Mouse (Mus musculus) spleen, adult 2 months (tissue): ENCODE results near the gene Tubgcp3.

Experiments
- CTCF ChIP-seq: fragments of 200-500 bp; IDR thresholded peaks from 2 replicates; pipeline ENCODE4 v1.5.1; 2011; ENCODE audit warnings: mild to moderate bottlenecking, inconsistent platforms; ENCODE audit not compliant: insufficient read depth, insufficient read length, insufficient replicate concordance; ENCODE audit errors: extremely low read depth
- POLR2A ChIP-seq: fragments of 200-500 bp; IDR thresholded peaks from 2 replicates; pipeline ENCODE4 v1.6.1; 2011; ENCODE audit warnings: low read depth, low read length, inconsistent platforms

GRCm38 (mm10) chr8:12650495-12650894 is 21.6 kb downstream of the Tubgcp3 start:
- TF ChIP-seq POLR2A (no peak), CTCF (no peak)
